Mouse (Mus musculus) cerebellum, postnatal 4 days (tissue): ENCODE results near the gene Mdga1.
A peak's percentile ranks its signal among the peaks of the same experiment; 100 is the strongest.

ENCODE experiments used
- DNase-seq, 2 experiments: peaks; one replicate each; pipeline ENCODE4 v3.0.0; 2022; ENCODE audit warnings: low spot score in 2 of 2, mixed read lengths in 1 of 2

Gene Mdga1

GRCm38 (mm10) chr17:29886655-29887251 is 83.1 kb downstream of the Mdga1 start:
- DNase-seq = no peak

- DNase-seq = peak; percentile 70 to 86
Measured at GRCm38 (mm10) chr17:29886061-29886460, 83.8 kb downstream of the Mdga1 start.

GRCm38 (mm10) chr17:29884596-29884995 is 85.3 kb downstream of the Mdga1 start:
- peak in 1 of 2 experiments; percentile 65 for DNase-seq

GRCm38 (mm10) chr17:29883351-29883750 is 86.5 kb downstream of the Mdga1 start:
- DNase-seq = no peak

- peak; percentile 80 to 89 for DNase-seq
Measured at GRCm38 (mm10) chr17:29882885-29883284, 87.0 kb downstream of the Mdga1 start.

GRCm38 (mm10) chr17:29880251-29880650 is 89.6 kb downstream of the Mdga1 start:
- no peak for DNase-seq

- no peak for DNase-seq
Measured at GRCm38 (mm10) chr17:29878990-29879389, 90.9 kb downstream of the Mdga1 start.

- DNase-seq = no peak
Measured at GRCm38 (mm10) chr17:29874082-29874679, 95.7 kb downstream of the Mdga1 start.

GRCm38 (mm10) chr17:29873580-29874015 is 96.3 kb downstream of the Mdga1 start:
- DNase-seq = peak; percentile 70 to 91

- DNase-seq = no peak
Measured at GRCm38 (mm10) chr17:29870316-29870715, 99.6 kb downstream of the Mdga1 start.

GRCm38 (mm10) chr17:29865914-29866313 is 104.0 kb downstream of the Mdga1 start:
- no peak for DNase-seq

- DNase-seq = no peak
Measured at GRCm38 (mm10) chr17:29864440-29864839, 105.4 kb downstream of the Mdga1 start.

GRCm38 (mm10) chr17:29859788-29860283 is 110.1 kb downstream of the Mdga1 start:
- no peak for DNase-seq

GRCm38 (mm10) chr17:29858764-29859163 is 111.1 kb downstream of the Mdga1 start:
- no peak for DNase-seq

- no peak for DNase-seq
Measured at GRCm38 (mm10) chr17:29855702-29856580, 113.9 kb downstream of the Mdga1 start.

GRCm38 (mm10) chr17:29854835-29855234 is 115.1 kb downstream of the Mdga1 start:
- DNase-seq = no peak

GRCm38 (mm10) chr17:29854388-29854787 is 115.5 kb downstream of the Mdga1 start:
- DNase-seq = no peak

GRCm38 (mm10) chr17:29852846-29853486 is 116.9 kb downstream of the Mdga1 start:
- DNase-seq = no peak

- no peak for DNase-seq
Measured at GRCm38 (mm10) chr17:29849436-29849797, 120.5 kb downstream of the Mdga1 start.

- DNase-seq = peak; percentile 58 to 82
Measured at GRCm38 (mm10) chr17:29848793-29849435, 121.0 kb downstream of the Mdga1 start.

- DNase-seq = no peak
Measured at GRCm38 (mm10) chr17:29847291-29847690, 122.6 kb downstream of the Mdga1 start.
